Mouse (Mus musculus) C2C12 (cell line): ENCODE data around the gene Fnbp1. TPM values are rescaled to one million over a fixed set of nuclear protein-coding genes. Genes with fewer than 3 reads are reported as not detected.
A peak's percentile ranks its signal among the peaks of the same experiment; 100 is the strongest.

Experiments
- H3K27me3 ChIP-seq: one replicate; pipeline ENCODE4 v1.6.1; 2011; ENCODE audit not compliant: control insufficient read depth, insufficient read depth, insufficient read length
- H3K36me3 ChIP-seq: one replicate; pipeline ENCODE4 v1.6.1; 2011; ENCODE audit not compliant: control insufficient read depth, insufficient read depth
- H3K4me3 ChIP-seq: one replicate; pipeline ENCODE4 v1.5.1; 2011; ENCODE audit warnings: mild to moderate bottlenecking, control low read depth; ENCODE audit not compliant: poor library complexity, insufficient read depth, severe bottlenecking
- H3K79me2 ChIP-seq: one replicate; pipeline ENCODE4 v1.6.1; 2011; ENCODE audit not compliant: control insufficient read depth, insufficient read depth
- H3K79me3 ChIP-seq: one replicate; pipeline ENCODE4 v1.6.1; 2011; ENCODE audit warnings: low read depth, control low read depth
- H3ac ChIP-seq: one replicate; pipeline ENCODE3; 2011; ENCODE audit warnings: low read depth; ENCODE audit not compliant: control insufficient read depth, insufficient read length
- CEBPB ChIP-seq: IDR thresholded peaks from one replicate; pipeline ENCODE4 v1.6.1; 2011; ENCODE audit warnings: low read depth, mild to moderate bottlenecking, control low read depth, moderate library complexity
- CTCF ChIP-seq: IDR thresholded peaks from one replicate; pipeline ENCODE4 v1.5.1; 2011; ENCODE audit not compliant: control insufficient read depth, insufficient read depth, insufficient read length
- FOSL1 ChIP-seq: IDR thresholded peaks from one replicate; pipeline ENCODE4 v1.8.0; 2011; ENCODE audit warnings: mild to moderate bottlenecking, low read length; ENCODE audit not compliant: poor library complexity, insufficient read depth, severe bottlenecking
- MAX ChIP-seq: IDR thresholded peaks from one replicate; pipeline ENCODE4 v1.6.1; 2011; ENCODE audit warnings: mild to moderate bottlenecking, control low read depth
- MYOD1 ChIP-seq: IDR thresholded peaks from one replicate; pipeline ENCODE4 v1.6.1; 2011; ENCODE audit warnings: low read depth; ENCODE audit not compliant: control insufficient read depth, insufficient read length
- MYOG ChIP-seq: IDR thresholded peaks from one replicate; pipeline ENCODE4 v1.6.1; 2011; ENCODE audit not compliant: control insufficient read depth, insufficient read length; ENCODE audit errors: extremely low read depth
- USF1 ChIP-seq: IDR thresholded peaks from one replicate; pipeline ENCODE4 v1.6.1; 2011; ENCODE audit warnings: low read depth, mild to moderate bottlenecking, control low read depth, moderate library complexity
- polyA plus RNA-seq: library from polyadenylated mRNA; unstranded; fragments of >200 nt; fragmentation: generic; extraction: Trizol; gene quantifications from one replicate; pipeline ENCODE4 v1.2.1, GENCODE M21; 2012; ENCODE audit warnings: missing spikeins

Fnbp1 gene
- polyA plus RNA-seq, 1 experiment: 13.5 TPM

- Histone ChIP-seq H3ac (no peak overlapping the region), H3K79me3 (no peaks in the 10 kb centered on the region), H3K79me2 (no peaks in the 10 kb centered on the region), H3K27me3 (no peaks in the 10 kb centered on the region), H3K4me3 (no peak overlapping the region), H3K36me3 (peaks cover 15% of the 10 kb centered on the region)
- peak; percentile 87 for TF ChIP-seq FOSL1
- TF ChIP-seq MYOD1: no peak
Observed at GRCm38 (mm10) chr2:31042881-31043280, 98.9 kb downstream of the Fnbp1 start.

- no peaks in the 10 kb centered on the region for H3K79me2 ChIP-seq
- H3K27me3 ChIP-seq: no peaks in the 10 kb centered on the region
- no peak overlapping the region for H3K4me3 ChIP-seq
- TF ChIP-seq USF1 (no peak), CTCF (no peak), MYOD1 (no peak), CEBPB (no peak), MYOG (no peak), MAX (no peak), FOSL1 (no peak)
- no peak overlapping the region for H3ac ChIP-seq
- H3K79me3 ChIP-seq: no peaks in the 10 kb centered on the region
- peaks cover 21% of the 10 kb centered on the region for H3K36me3 ChIP-seq
Observed at GRCm38 (mm10) chr2:31041386-31041785, 100.4 kb downstream of the Fnbp1 start.

GRCm38 (mm10) chr2:31040487-31040886 lies 101.3 kb downstream of the Fnbp1 start:
- H3K79me2 ChIP-seq: no peaks in the 10 kb centered on the region
- H3K4me3 ChIP-seq: no peak overlapping the region
- H3ac ChIP-seq: no peak overlapping the region
- peaks cover 28% of the 10 kb centered on the region for H3K36me3 ChIP-seq
- TF ChIP-seq USF1 (no peak), CTCF (no peak), FOSL1 (no peak)
- H3K27me3 ChIP-seq: no peaks in the 10 kb centered on the region
- H3K79me3 ChIP-seq: no peaks in the 10 kb centered on the region

- H3K36me3 ChIP-seq: peaks cover 32% of the 10 kb centered on the region
- H3ac ChIP-seq: no peak overlapping the region
- no peaks in the 10 kb centered on the region for H3K79me3 ChIP-seq
- H3K27me3 ChIP-seq: no peaks in the 10 kb centered on the region
- no peak overlapping the region for H3K4me3 ChIP-seq
- TF ChIP-seq USF1 (no peak), MYOD1 (no peak), FOSL1 (no peak), CEBPB (no peak), MYOG (no peak), MAX (no peak), CTCF (no peak)
- H3K79me2 ChIP-seq: no peaks in the 10 kb centered on the region
Observed at GRCm38 (mm10) chr2:31040043-31040442, 101.8 kb downstream of the Fnbp1 start.

GRCm38 (mm10) chr2:31036811-31037210 lies 105.0 kb downstream of the Fnbp1 start:
- peaks cover 47% of the 10 kb centered on the region for H3K36me3 ChIP-seq
- no peak overlapping the region for H3K4me3 ChIP-seq
- H3K27me3 ChIP-seq: no peaks in the 10 kb centered on the region
- H3K79me2 ChIP-seq: no peaks in the 10 kb centered on the region
- H3K79me3 ChIP-seq: no peaks in the 10 kb centered on the region
- TF ChIP-seq MYOD1 (no peak), CEBPB (no peak), MYOG (no peak), FOSL1 (no peak), USF1 (no peak), MAX (no peak), CTCF (no peak)
- H3ac ChIP-seq: no peak overlapping the region

DNA sequence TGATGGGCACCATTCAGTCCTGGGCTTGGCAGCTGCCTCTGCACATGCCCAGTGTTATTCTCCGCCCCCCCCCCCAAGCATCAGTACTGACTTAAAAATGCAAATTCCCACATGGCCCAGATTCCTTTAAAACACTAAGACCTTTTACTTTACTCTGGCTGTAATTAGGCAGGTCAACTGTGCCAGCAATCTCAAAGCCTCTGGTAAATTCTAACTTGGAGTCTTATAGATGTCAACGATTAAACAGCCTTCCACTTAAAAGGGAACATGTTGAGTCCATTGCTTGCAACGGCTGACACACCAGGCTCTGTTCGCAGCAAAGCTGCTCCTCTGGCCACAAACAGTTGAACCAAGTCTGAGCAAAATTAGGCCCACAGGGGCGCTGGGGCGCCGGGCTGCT lies 109.8 kb downstream of the Fnbp1 start:
- no peak for TF ChIP-seq CEBPB
- TF ChIP-seq FOSL1: no peak
- TF ChIP-seq CTCF: no peak
- TF ChIP-seq MYOD1: no peak
- TF ChIP-seq MYOG: no peak
- no peak for TF ChIP-seq MAX
- no peak for TF ChIP-seq USF1
- Histone ChIP-seq H3K27me3 (no peaks in the 10 kb centered on the region), H3K4me3 (no peak overlapping the region), H3ac (no peak overlapping the region), H3K79me3 (no peaks in the 10 kb centered on the region), H3K36me3 (peaks cover 37% of the 10 kb centered on the region), H3K79me2 (no peaks in the 10 kb centered on the region)
